Mouse (Mus musculus) midbrain, embryonic 13.5 days (tissue): ENCODE results near the gene Efcab7. TPM values are rescaled to one million over a fixed set of nuclear protein-coding genes. Genes with fewer than 3 reads are reported as not detected.

Source experiments
- ATAC-seq: fragments of 200-750 bp; cut with Nextera tagmentation; 2 replicates; pipeline ENCODE4 v1.8.0; 2017; ENCODE audit warnings: mild to moderate bottlenecking, moderate TSS enrichment, moderate library complexity
- H3K27ac ChIP-seq: fragments of 300-500 bp; sonication (generic); 2 replicates; pipeline ENCODE4 v1.5.1; 2015; ENCODE audit warnings: inconsistent platforms, mild to moderate bottlenecking, moderate library complexity
- H3K27me3 ChIP-seq: fragments of 300-500 bp; sonication (generic); 2 replicates; pipeline ENCODE4 v1.6.1; 2015; ENCODE audit warnings: mild to moderate bottlenecking, inconsistent platforms
- H3K36me3 ChIP-seq: fragments of 300-500 bp; sonication (generic); 2 replicates; pipeline ENCODE4 v1.6.1; 2015; ENCODE audit warnings: mild to moderate bottlenecking, inconsistent platforms
- H3K4me1 ChIP-seq: fragments of 300-500 bp; sonication (generic); replicated peaks from 2 replicates; pipeline ENCODE4 v1.6.1; 2015; ENCODE audit warnings: inconsistent platforms
- H3K4me2 ChIP-seq: fragments of 300-500 bp; sonication (generic); replicated peaks from 2 replicates; pipeline ENCODE4 v1.6.1; 2015; ENCODE audit warnings: moderate library complexity, mild to moderate bottlenecking, inconsistent platforms
- H3K4me3 ChIP-seq: fragments of 300-500 bp; sonication (generic); replicated peaks from 2 replicates; pipeline ENCODE4 v1.5.1; 2015; ENCODE audit warnings: mild to moderate bottlenecking, inconsistent platforms
- H3K9ac ChIP-seq: fragments of 300-500 bp; sonication (generic); replicated peaks from 2 replicates; pipeline ENCODE4 v1.6.1; 2015; ENCODE audit warnings: mild to moderate bottlenecking, inconsistent platforms
- H3K9me3 ChIP-seq: fragments of 300-500 bp; sonication (generic); 2 replicates; pipeline ENCODE4 v1.6.1; 2016; ENCODE audit warnings: mild to moderate bottlenecking, inconsistent platforms
- WGBS: fragments of 180-500 bp; shearing (Covaris S2); methylation state at CpG from one replicate; pipeline ENCODE4 v1.1.7; 2015; 5-methylcytosine and 5-hydroxymethylcytosine counted together
- polyA plus RNA-seq: library from polyadenylated mRNA; unstranded; fragments of >200 nt; fragmentation: Nextera tagmentation; extraction: Ambion mirVana; gene quantifications from 2 replicates; pipeline ENCODE4 v1.2.1, GENCODE M21; 2015

Gene Efcab7
- polyA plus RNA-seq = 19.7 and 22.7 TPM in 2 replicates

- no peaks in the 10 kb centered on the region for H3K36me3 ChIP-seq
- ATAC-seq = peak; percentile 93
- WGBS = under 1% methylated on average over 48 of the region's 48 CpGs
Observed at GRCm38 (mm10) chr4:99829094-99830073, at the start of gene Efcab7. TSS of gene Efcab7 (plus strand) at chr4:99829198.

GRCm38 (mm10) chr4:99792365-99792764 is 36.6 kb upstream of the Efcab7 start:
- H3K36me3 ChIP-seq = peaks cover under 1% of the 10 kb centered on the region; the same call in 1 of the 2 replicates
- no peak overlapping the region for H3K4me2 ChIP-seq
- H3K27me3 ChIP-seq = no peaks in the 10 kb centered on the region
- no peak overlapping the region for H3K27ac ChIP-seq
- H3K4me3 ChIP-seq = no peak overlapping the region
- no peaks in the 10 kb centered on the region for H3K9me3 ChIP-seq
- no peaks in the 10 kb centered on the region for H3K4me1 ChIP-seq
- H3K9ac ChIP-seq = no peak overlapping the region
- ATAC-seq = no peak
- 95% methylated on average over 6 of the region's 6 CpGs for WGBS

More at GRCm38 (mm10) chr4:99829094-99830073, at the start of gene Efcab7:
- peak within 1 kb of the TSS; percentile 97 for H3K27ac ChIP-seq
- H3K9ac ChIP-seq = peak within 1 kb of the TSS; percentile 85
- H3K4me2 ChIP-seq = peak within 1 kb of the TSS; percentile 60
- H3K27me3 ChIP-seq = no peaks in the 10 kb centered on the region
- peak within 1 kb of the TSS; percentile 71 for H3K4me3 ChIP-seq
- no peaks in the 10 kb centered on the region for H3K9me3 ChIP-seq
- H3K4me1 ChIP-seq = peaks cover 13% of the 10 kb centered on the region

GRCm38 (mm10) chr4:99816697-99817460 is 12.1 kb upstream of the Efcab7 start:
- Histone ChIP-seq H3K4me3 (no peak overlapping the region), H3K36me3 (no peaks in the 10 kb centered on the region), H3K4me2 (no peak overlapping the region), H3K9me3 (no peaks in the 10 kb centered on the region), H3K27ac (no peak overlapping the region), H3K4me1 (no peaks in the 10 kb centered on the region), H3K27me3 (no peaks in the 10 kb centered on the region), H3K9ac (no peak overlapping the region)
- ATAC-seq = no peak
- WGBS = 91% methylated on average over 7 of the region's 7 CpGs

GRCm38 (mm10) chr4:99828337-99828736 is 661 bp upstream of the Efcab7 start:
- Histone ChIP-seq H3K4me1 (peaks cover 13% of the 10 kb centered on the region), H3K4me2 (peak overlapping the region; percentile 60), H3K9me3 (no peaks in the 10 kb centered on the region), H3K9ac (no peak overlapping the region), H3K36me3 (no peaks in the 10 kb centered on the region), H3K27ac (no peak overlapping the region), H3K27me3 (no peaks in the 10 kb centered on the region), H3K4me3 (peak overlapping the region; percentile 71)
- ATAC-seq = no peak
- WGBS = 57% methylated on average over 4 of the region's 4 CpGs

GRCm38 (mm10) chr4:99828739-99829093 is 282 bp upstream of the Efcab7 start:
- no peaks in the 10 kb centered on the region for H3K27me3 ChIP-seq
- H3K4me3 ChIP-seq = peak overlapping the region; percentile 71
- peaks cover 13% of the 10 kb centered on the region for H3K4me1 ChIP-seq
- peak overlapping the region; percentile 97 for H3K27ac ChIP-seq
- no peaks in the 10 kb centered on the region for H3K36me3 ChIP-seq
- H3K9me3 ChIP-seq = no peaks in the 10 kb centered on the region
- 0% methylated on average over 7 of the region's 7 CpGs for WGBS
- no peak; the same call in 1 of the 2 replicates for ATAC-seq
- peak overlapping the region; percentile 85 for H3K9ac ChIP-seq
- peak overlapping the region; percentile 60 for H3K4me2 ChIP-seq

GRCm38 (mm10) chr4:99881882-99882281 is 52.9 kb downstream of the Efcab7 start:
- Histone ChIP-seq H3K27ac (no peak overlapping the region), H3K27me3 (no peaks in the 10 kb centered on the region), H3K9me3 (no peaks in the 10 kb centered on the region), H3K36me3 (no peaks in the 10 kb centered on the region), H3K4me1 (0 out of 2 replicates have a peak, but pooled peaks cover 4% of the 10 kb centered on the region), H3K4me2 (no peak overlapping the region), H3K9ac (no peak overlapping the region), H3K4me3 (no peak overlapping the region)
- ATAC-seq = no peak

GRCm38 (mm10) chr4:99882405-99882804 is 53.4 kb downstream of the Efcab7 start:
- H3K4me1 ChIP-seq = 0 out of 2 replicates have a peak, but pooled peaks cover 4% of the 10 kb centered on the region
- no peak overlapping the region for H3K4me2 ChIP-seq
- no peaks in the 10 kb centered on the region for H3K36me3 ChIP-seq
- no peak overlapping the region for H3K9ac ChIP-seq
- no peaks in the 10 kb centered on the region for H3K9me3 ChIP-seq
- no peak overlapping the region for H3K27ac ChIP-seq
- no peaks in the 10 kb centered on the region for H3K27me3 ChIP-seq
- H3K4me3 ChIP-seq = no peak overlapping the region
- ATAC-seq = no peak

GRCm38 (mm10) chr4:99913894-99914451 is 85.0 kb downstream of the Efcab7 start:
- no peaks in the 10 kb centered on the region for H3K27me3 ChIP-seq
- no peak for ATAC-seq
- 70% methylated on average over 4 of the region's 4 CpGs for WGBS
- H3K9ac ChIP-seq = no peak overlapping the region
- H3K4me3 ChIP-seq = no peak overlapping the region
- no peaks in the 10 kb centered on the region for H3K9me3 ChIP-seq
- no peaks in the 10 kb centered on the region for H3K36me3 ChIP-seq
- no peak overlapping the region for H3K27ac ChIP-seq
- H3K4me2 ChIP-seq = no peak overlapping the region
- H3K4me1 ChIP-seq = no peaks in the 10 kb centered on the region

- Histone ChIP-seq H3K4me1 (peaks cover 10% of the 10 kb centered on the region; the same call in 1 of the 2 replicates), H3K4me3 (no peak overlapping the region), H3K4me2 (no peak overlapping the region), H3K9ac (no peak overlapping the region), H3K27ac (no peak overlapping the region), H3K27me3 (no peaks in the 10 kb centered on the region), H3K9me3 (no peaks in the 10 kb centered on the region), H3K36me3 (no peaks in the 10 kb centered on the region)
- WGBS = 94% methylated on average over 4 of the region's 4 CpGs
- no peak for ATAC-seq
Observed at GRCm38 (mm10) chr4:99926380-99926779, 97.4 kb downstream of the Efcab7 start.

- H3K9ac ChIP-seq = no peak overlapping the region
- no peaks in the 10 kb centered on the region for H3K27me3 ChIP-seq
- H3K36me3 ChIP-seq = no peaks in the 10 kb centered on the region
- no peaks in the 10 kb centered on the region for H3K9me3 ChIP-seq
- peaks cover 11% of the 10 kb centered on the region; the same call in 1 of the 2 replicates for H3K4me1 ChIP-seq
- no peak for ATAC-seq
- no peak overlapping the region for H3K4me3 ChIP-seq
- WGBS = 80% methylated on average over 6 of the region's 6 CpGs
- H3K27ac ChIP-seq = no peak overlapping the region
- H3K4me2 ChIP-seq = no peak overlapping the region
Observed at GRCm38 (mm10) chr4:99928521-99928920, 99.5 kb downstream of the Efcab7 start.

GRCm38 (mm10) chr4:99929149-99929612 is 100.2 kb downstream of the Efcab7 start, which contains the start of gene Pgm1:
TSS of gene Pgm1 (plus strand) at chr4:99929414.
- WGBS = 6% methylated on average over 23 of the region's 23 CpGs
- Histone ChIP-seq H3K9me3 (no peaks in the 10 kb centered on the region), H3K4me3 (peak within 1 kb of the TSS; percentile 59), H3K4me1 (peaks cover 11% of the 10 kb centered on the region; the same call in 1 of the 2 replicates), H3K27ac (peak within 1 kb of the TSS; percentile 82), H3K4me2 (peak within 1 kb of the TSS; percentile 88), H3K36me3 (no peaks in the 10 kb centered on the region), H3K27me3 (no peaks in the 10 kb centered on the region), H3K9ac (peak within 1 kb of the TSS; percentile 79)
- peak; percentile 91 for ATAC-seq
